Mouse (Mus musculus) telencephalon, adult 2 months (tissue): ENCODE data around the gene Slc4a1.

Experiments used
- DNase-seq: peaks from one replicate; pipeline ENCODE4 v3.0.0-alpha.2; 2011; ENCODE audit warnings: low read depth, low spot score

The Slc4a1 gene

GRCm38 (mm10) chr11:102375196-102376173, 9.5 kb upstream of the Slc4a1 start:
- no peak for DNase-seq

GRCm38 (mm10) chr11:102374108-102374725, 8.2 kb upstream of the Slc4a1 start:
- DNase-seq, result no peak

GRCm38 (mm10) chr11:102373646-102374045, 7.6 kb upstream of the Slc4a1 start:
- no peak for DNase-seq

GRCm38 (mm10) chr11:102372936-102373335, 6.9 kb upstream of the Slc4a1 start:
- no peak for DNase-seq

- DNase-seq, result no peak
These were observed 6.1 kb upstream of the Slc4a1 start for GRCm38 (mm10) chr11:102371926-102372685.

GRCm38 (mm10) chr11:102370285-102370684, 4.3 kb upstream of the Slc4a1 start:
- no peak for DNase-seq

- no peak for DNase-seq
These were observed 3.3 kb upstream of the Slc4a1 start for GRCm38 (mm10) chr11:102369263-102369662.

- no peak for DNase-seq
These were observed 2.3 kb upstream of the Slc4a1 start for GRCm38 (mm10) chr11:102368347-102368746.

- no peak for DNase-seq
These were observed 1.7 kb upstream of the Slc4a1 start for GRCm38 (mm10) chr11:102367504-102368280.

- no peak for DNase-seq
These were observed 304 bp downstream of the Slc4a1 start for GRCm38 (mm10) chr11:102365699-102366098.

- DNase-seq, result no peak
These were observed 1.2 kb downstream of the Slc4a1 start for GRCm38 (mm10) chr11:102364570-102365371.

GRCm38 (mm10) chr11:102363623-102364022, 2.4 kb downstream of the Slc4a1 start:
- no peak for DNase-seq

- DNase-seq, result no peak
These were observed 4.1 kb downstream of the Slc4a1 start for GRCm38 (mm10) chr11:102361776-102362495.

GRCm38 (mm10) chr11:102358365-102358764, 7.6 kb downstream of the Slc4a1 start:
- no peak for DNase-seq

- no peak for DNase-seq
These were observed 9.2 kb downstream of the Slc4a1 start for GRCm38 (mm10) chr11:102356636-102357350.

GRCm38 (mm10) chr11:102356190-102356589, 9.8 kb downstream of the Slc4a1 start:
- no peak for DNase-seq

- DNase-seq, result no peak
These were observed 10.5 kb downstream of the Slc4a1 start for GRCm38 (mm10) chr11:102355501-102355900.

GRCm38 (mm10) chr11:102353021-102353431, 13.0 kb downstream of the Slc4a1 start:
- DNase-seq, result no peak

GRCm38 (mm10) chr11:102352378-102352777, 13.6 kb downstream of the Slc4a1 start:
- DNase-seq, result no peak
